Mouse (Mus musculus) myocyte (in vitro differentiated cells): ENCODE results near the gene Lrrc8c.

ENCODE experiments used
- CEBPB ChIP-seq: IDR thresholded peaks from 2 replicates; pipeline ENCODE4 v1.6.1; 2011; ENCODE audit warnings: mild to moderate bottlenecking, moderate library complexity; ENCODE audit not compliant: poor library complexity, insufficient read depth, severe bottlenecking
- MYOD1 ChIP-seq, 3 experiments: IDR thresholded peaks; one replicate each; pipeline ENCODE4 v1.6.1; 2011; ENCODE audit warnings: control low read depth in 2 of 3, low read depth in 2 of 3, mild to moderate bottlenecking in 2 of 3, moderate library complexity in 1 of 3; ENCODE audit not compliant: insufficient read length in 2 of 3, control insufficient read depth in 1 of 3
- POLR2A ChIP-seq: IDR thresholded peaks from one replicate; pipeline ENCODE4 v1.6.1; 2011; ENCODE audit warnings: low read depth, mild to moderate bottlenecking, control low read depth, moderate library complexity; ENCODE audit not compliant: insufficient read length
- TCF12 ChIP-seq: IDR thresholded peaks from one replicate; pipeline ENCODE4 v1.6.1; 2011; ENCODE audit warnings: mild to moderate bottlenecking, control low read depth; ENCODE audit not compliant: poor library complexity, insufficient read depth, severe bottlenecking
- USF1 ChIP-seq: IDR thresholded peaks from one replicate; pipeline ENCODE4 v1.6.1; 2011; ENCODE audit warnings: low read depth, mild to moderate bottlenecking, control low read depth, moderate library complexity

DNA sequence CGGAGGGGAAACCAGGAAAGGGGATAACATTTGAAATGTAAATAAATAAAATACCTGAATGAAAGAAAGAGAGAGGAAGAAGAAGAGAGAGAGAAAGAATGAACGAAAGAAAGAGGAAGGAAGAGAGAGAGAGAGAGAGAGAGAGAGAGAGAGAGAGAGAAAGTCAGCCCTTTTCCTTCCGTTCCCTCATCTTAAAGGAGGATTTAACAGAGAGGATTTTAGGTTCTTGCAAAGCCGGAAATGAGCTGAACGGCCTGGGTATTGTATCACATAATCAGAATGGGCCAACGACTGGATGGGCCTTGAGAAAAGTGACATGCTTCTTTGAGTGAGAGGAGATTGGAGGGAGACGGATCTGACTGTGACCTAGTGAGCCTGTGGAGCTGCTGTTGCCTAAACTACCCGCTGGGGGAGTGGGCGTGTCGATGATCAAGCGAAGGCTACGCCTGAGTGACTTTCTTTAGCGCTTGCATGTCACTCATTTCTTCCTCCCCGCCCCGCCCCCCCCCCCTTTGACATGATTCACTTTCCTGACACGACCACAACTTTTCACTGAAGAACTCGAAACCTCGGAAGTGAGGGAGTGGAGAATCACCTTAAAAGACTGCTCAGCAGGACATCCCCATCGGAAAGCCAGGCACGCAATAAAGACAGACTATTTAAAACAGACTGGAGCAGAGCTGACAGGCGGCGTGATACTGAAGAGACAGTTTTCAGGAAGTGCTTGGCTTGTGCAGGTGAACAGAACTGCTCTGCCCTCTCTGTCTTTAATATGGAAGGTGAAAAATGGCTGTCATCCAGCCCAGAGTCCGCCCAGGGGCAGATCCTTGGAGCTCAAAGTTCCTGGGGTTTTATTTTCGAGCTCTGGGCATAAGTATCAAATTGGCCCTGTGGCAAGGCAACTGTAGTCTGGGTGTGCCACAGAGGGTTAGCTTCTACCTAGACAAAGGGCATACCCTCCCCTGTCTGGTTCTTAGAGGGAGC, 24.0 kb upstream of the Lrrc8c start:
- TF ChIP-seq MYOD1 (IDR thresholded peaks at IDR 0.05; ENCODE audit: control insufficient read depth in 1 of 3, insufficient read length in 2 of 3, low read depth in 2 of 3): no peak
- no peak for TF ChIP-seq POLR2A
- no peak for TF ChIP-seq TCF12
- no peak for TF ChIP-seq CEBPB
- no peak for TF ChIP-seq USF1
